In the genomic region with DNA sequence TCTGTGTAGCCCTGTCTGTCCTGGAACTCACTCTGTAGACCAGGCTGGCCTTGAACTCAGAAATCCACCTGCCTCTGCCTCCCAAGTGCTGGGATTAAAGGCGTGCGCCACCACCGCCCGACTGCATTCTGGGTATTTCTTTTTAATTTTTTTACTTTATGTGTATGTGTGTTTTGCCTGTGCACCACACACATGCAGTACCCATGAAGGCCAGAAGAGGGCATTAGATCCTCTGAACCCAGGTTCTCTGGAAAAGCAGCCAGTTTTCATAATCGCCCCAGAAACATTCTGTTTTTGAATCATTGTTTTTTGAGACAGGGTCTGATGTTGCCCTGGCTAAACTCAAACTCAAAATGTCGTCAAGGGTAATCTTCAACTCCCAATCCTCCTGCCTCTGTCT, we compare ENCODE assay signal across 9 mouse cellular contexts. TPM values are rescaled to one million over a fixed set of nuclear protein-coding genes. Genes with fewer than 3 reads are reported as not detected.
A peak's percentile ranks its signal among the peaks of the same experiment; 100 is the strongest.
DNase-seq lines count a peak whose midpoint lies in the region; ATAC-seq and TF ChIP-seq lines count a peak whose summit lies in the region.
"Had no signal": no experiment of that assay in that cellular context is flagged by ENCODE, and none has a peak within 500 bp of the region (broad histone marks: within the 10 kb centered on the region; RNA-seq: fewer than 3 reads in every experiment).

No protein-coding gene starts in this region.

- no peak for DNase-seq in heart, adult 2 months
- DNase-seq in right cerebral cortex, adult 2 months (ENCODE audit: low spot score in 2 of 2): peak; percentile 48 to 51
- no peak for DNase-seq in right cerebral cortex, postnatal 25 days
- peak; percentile 57 to 67 for DNase-seq in kidney, postnatal 4 days
- peak; percentile 66 for DNase-seq in right cerebral cortex, postnatal 14 days
- no peak for DNase-seq in urinary bladder, adult 18-20 months (ENCODE audit: low spot score in 2 of 2)

- no peaks in the 10 kb centered on the region for H3K4me1 ChIP-seq in heart, adult 2 months (ENCODE audit: control insufficient read depth, insufficient read depth, low read length)
- H3K4me1 ChIP-seq in heart, embryonic 11.5 days (ENCODE audit: control insufficient read depth, insufficient read depth, low read length): no peaks in the 10 kb centered on the region
- no peaks in the 10 kb centered on the region for H3K4me1 ChIP-seq in bone marrow macrophage, adult 2 months (ENCODE audit: control insufficient read depth, insufficient read depth, low read length)

- 69% methylated on average over 6 of the region's 6 CpGs for WGBS in heart, adult 2 months
- WGBS in heart, embryonic 11.5 days (ENCODE audit: insufficient replicate concordance): 54% methylated on average over 6 of the region's 6 CpGs

- H3K4me3 ChIP-seq in heart, adult 2 months: no peak overlapping the region
- no peak overlapping the region for H3K4me3 ChIP-seq in heart, embryonic 11.5 days (ENCODE audit: low read depth, low read length)
- no peak overlapping the region for H3K4me3 ChIP-seq in bone marrow macrophage, adult 2 months (ENCODE audit: insufficient read depth, low read length)
- H3K4me3 ChIP-seq: embryonic facial prominence, embryonic 15.5 days had no signal

- no peaks in the 10 kb centered on the region for H3K36me3 ChIP-seq in heart, adult 2 months (ENCODE audit: control insufficient read depth, insufficient read depth, low read length)
- no peaks in the 10 kb centered on the region for H3K36me3 ChIP-seq in heart, embryonic 11.5 days (ENCODE audit: control insufficient read depth, insufficient read depth, low read length)
- H3K36me3 ChIP-seq: embryonic facial prominence, embryonic 15.5 days had no signal

- TF ChIP-seq CTCF in heart, adult 2 months (IDR thresholded peaks at IDR 0.05): peak; percentile 65
- TF ChIP-seq CTCF in bone marrow macrophage, adult 2 months (IDR thresholded peaks at IDR 0.05; ENCODE audit: low read depth, low read length): peak; percentile 21; the same call in 1 of the 2 replicates

- no peak for ATAC-seq in heart, embryonic 11.5 days (replicated peaks; ENCODE audit: insufficient number of reproducible peaks, low FRiP score, low TSS enrichment)

- intact Hi-C loops in heart, adult 2 months (cut with DNase I): no loop called here

- TF ChIP-seq POLR2A in heart, adult 2 months (IDR thresholded peaks at IDR 0.05; ENCODE audit: insufficient read depth, low read depth, low read length): no peak
- no peak for TF ChIP-seq POLR2A in bone marrow macrophage, adult 2 months (IDR thresholded peaks at IDR 0.05; ENCODE audit: borderline replicate concordance, low read depth, low read length)

- H3K79me2 ChIP-seq in heart, adult 2 months (replicated peaks; ENCODE audit: control insufficient read depth, insufficient read depth, low read length): no peaks in the 10 kb centered on the region

- no peak for TF ChIP-seq EP300 in heart, adult 2 months (IDR thresholded peaks at IDR 0.05; ENCODE audit: insufficient read depth, low read depth, low read length)

- H3K27me3 ChIP-seq in heart, adult 2 months (ENCODE audit: control insufficient read depth, insufficient read depth, low read length): no peaks in the 10 kb centered on the region
- no peaks in the 10 kb centered on the region for H3K27me3 ChIP-seq in heart, embryonic 11.5 days (ENCODE audit: control insufficient read depth, insufficient read depth, low read length)
- H3K27me3 ChIP-seq: embryonic facial prominence, embryonic 15.5 days had no signal

- H3K9ac ChIP-seq in heart, adult 2 months (ENCODE audit: low read depth, low read length): no peak overlapping the region
- H3K9ac ChIP-seq in heart, embryonic 11.5 days (ENCODE audit: low read depth, low read length): no peak overlapping the region
- H3K9ac ChIP-seq: embryonic facial prominence, embryonic 15.5 days had no signal

- no peak overlapping the region for H3K4me2 ChIP-seq in heart, embryonic 11.5 days
- H3K4me2 ChIP-seq: embryonic facial prominence, embryonic 15.5 days had no signal

- H3K27ac ChIP-seq in heart, adult 2 months: no peak overlapping the region
- no peak overlapping the region for H3K27ac ChIP-seq in heart, embryonic 11.5 days (ENCODE audit: low read depth, low read length)
- no peak overlapping the region for H3K27ac ChIP-seq in bone marrow macrophage, adult 2 months (ENCODE audit: insufficient read depth, low read depth, low read length)
- H3K27ac ChIP-seq: embryonic facial prominence, embryonic 15.5 days had no signal

- no peaks in the 10 kb centered on the region for H3K9me3 ChIP-seq in heart, embryonic 11.5 days (replicated peaks; ENCODE audit: control insufficient read depth, low read length)
- H3K9me3 ChIP-seq: embryonic facial prominence, embryonic 15.5 days had no signal

RNA-seq across cellular contexts. Expression of a gene that starts 15.4 kb away (rescaled TPM):
- total RNA-seq in heart, adult 2 months (2021): 10 to 100 TPM; 34.4 to 36.8 TPM
- 36.9 and 57.6 TPM in 2 replicates for polyA plus RNA-seq in heart, adult 2 months (2012; rRNA removed)
- 84.8 and 88.8 TPM in 2 replicates for polyA plus RNA-seq in heart, embryonic 11.5 days (2014; fragmentation: Nextera tagmentation; extraction: Ambion mirVana)
- 50.5 and 52.2 TPM in 2 replicates for polyA plus RNA-seq in bone marrow macrophage, adult 2 months (2012; ENCODE audit: insufficient read depth, insufficient read length, missing spikeins)

RNA-seq across cellular contexts. Expression of a gene that starts 18.4 kb away (rescaled TPM):
- 1 to 10 TPM in 1 of 2 experiments, under 1 TPM in 1; 0.91 to 1.5 TPM for total RNA-seq in heart, adult 2 months (2021)
- 2.0 and 2.8 TPM in 2 replicates for polyA plus RNA-seq in heart, adult 2 months (2012; rRNA removed)
- 3.4 and 4.5 TPM in 2 replicates for polyA plus RNA-seq in heart, embryonic 11.5 days (2014; fragmentation: Nextera tagmentation; extraction: Ambion mirVana)
- polyA plus RNA-seq in bone marrow macrophage, adult 2 months (2012; ENCODE audit: insufficient read depth, insufficient read length, missing spikeins): not detected in 2 replicates

RNA-seq across cellular contexts. Expression of a gene that starts 51.6 kb away (rescaled TPM):
- 1 to 10 TPM; 6.2 to 6.9 TPM for total RNA-seq in heart, adult 2 months (2021)
- polyA plus RNA-seq in heart, adult 2 months (2012; rRNA removed): 7.1 and 9.1 TPM in 2 replicates
- 4.1 and 4.8 TPM in 2 replicates for polyA plus RNA-seq in heart, embryonic 11.5 days (2014; fragmentation: Nextera tagmentation; extraction: Ambion mirVana)
- 9.2 and 10.4 TPM in 2 replicates for polyA plus RNA-seq in bone marrow macrophage, adult 2 months (2012; ENCODE audit: insufficient read depth, insufficient read length, missing spikeins)

Comparison
In these comparisons a context has a peak if more than half of its experiments do, and no peak if none do; other contexts are left out.
1. DNase-seq: peak in right cerebral cortex, adult 2 months (2 of 2), kidney, postnatal 4 days (2 of 2) and right cerebral cortex, postnatal 14 days (single experiment); none in heart, adult 2 months (0 of 2), right cerebral cortex, postnatal 25 days (single experiment) and urinary bladder, adult 18-20 months (0 of 2).